Mouse (Mus musculus) macrophage (primary cell): Measurements from ENCODE around the gene Cdk8. TPM values are rescaled to one million over a fixed set of nuclear protein-coding genes. Genes with fewer than 3 reads are reported as not detected.

Experiments
- H3K27ac ChIP-seq: fragments of 350-480 bp; formaldehyde crosslinking; 2 replicates; pipeline ENCODE4 v1.9.0; 2021
- H3K36me3 ChIP-seq: fragments of 350-480 bp; formaldehyde crosslinking; 2 replicates; pipeline ENCODE4 v1.9.0; 2021; ENCODE audit errors: inconsistent target
- H3K4me3 ChIP-seq: fragments of 350-480 bp; formaldehyde crosslinking; 2 replicates; pipeline ENCODE4 v1.9.0; 2021; ENCODE audit errors: inconsistent target
- H3K79me2 ChIP-seq: fragments of 350-480 bp; formaldehyde crosslinking; 2 replicates; pipeline ENCODE4 v1.9.0; 2021; ENCODE audit errors: inconsistent target
- WGBS: methylation state at CpG from one replicate; pipeline ENCODE4 v1.1.7; 2026; ENCODE audit warnings: inconsistent platforms; ENCODE audit not compliant: missing documents; 5-methylcytosine and 5-hydroxymethylcytosine counted together
- polyA plus RNA-seq: library from polyadenylated mRNA; stranded (reverse); fragments of 250-400 nt; gene quantifications from 3 replicates; pipeline ENCODE4 v1.2.4, GENCODE M21; 2018; ENCODE audit warnings: inconsistent platforms

Cdk8 gene
- polyA plus RNA-seq, 1 experiment from 2014 or later = 24.0 TPM

DNA sequence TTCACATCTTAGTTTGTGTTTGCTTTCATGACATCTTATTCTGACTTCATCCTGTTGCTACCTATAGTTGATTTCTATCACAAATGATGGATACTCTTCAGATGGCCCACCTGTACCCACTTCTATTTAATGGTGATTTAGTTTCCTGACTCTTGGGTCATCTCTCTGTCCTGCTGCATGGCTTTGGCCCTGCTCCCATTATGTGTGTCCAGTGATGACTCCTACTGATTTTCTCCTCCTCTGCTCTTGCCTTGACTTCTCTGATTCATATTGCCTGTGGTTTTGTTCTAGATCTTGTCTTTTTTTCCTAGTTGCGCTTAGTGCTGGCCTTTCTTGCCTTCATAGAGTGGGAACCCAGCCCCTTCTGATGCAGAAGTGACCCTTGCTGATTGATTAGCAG is 15.4 kb downstream of the Cdk8 start:
- Histone ChIP-seq H3K36me3 (no peaks in the 10 kb centered on the region), H3K79me2 (peaks cover 86% of the 10 kb centered on the region), H3K27ac (no peak overlapping the region), H3K4me3 (no peak overlapping the region)
- WGBS = 85% methylated on average over 1 of the region's 1 CpGs

DNA sequence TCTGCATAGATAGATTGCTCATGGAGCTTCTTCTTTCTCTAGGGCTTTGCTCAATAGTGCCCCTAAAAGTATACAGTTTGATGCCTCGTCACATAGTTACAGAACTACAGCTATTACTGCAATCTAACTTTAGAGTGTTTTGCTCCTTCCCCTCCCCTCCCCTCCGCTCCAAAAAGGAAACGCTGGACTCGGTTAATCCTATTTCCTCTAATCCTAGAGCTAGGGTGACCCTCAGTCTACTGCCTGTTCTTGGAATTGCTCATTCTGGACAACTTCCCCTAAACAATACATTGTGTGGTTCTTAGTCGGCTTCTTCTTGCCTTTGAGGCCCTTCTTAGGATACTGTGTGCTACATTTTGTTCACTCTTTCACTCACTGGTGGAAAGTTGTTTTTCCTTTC is 16.7 kb downstream of the Cdk8 start:
- Histone ChIP-seq H3K27ac (peak overlapping the region; percentile 21; the same call in 1 of the 2 replicates), H3K79me2 (peaks cover 86% of the 10 kb centered on the region), H3K4me3 (no peak overlapping the region), H3K36me3 (no peaks in the 10 kb centered on the region)
- WGBS = 19% methylated on average over 5 of the region's 5 CpGs

DNA sequence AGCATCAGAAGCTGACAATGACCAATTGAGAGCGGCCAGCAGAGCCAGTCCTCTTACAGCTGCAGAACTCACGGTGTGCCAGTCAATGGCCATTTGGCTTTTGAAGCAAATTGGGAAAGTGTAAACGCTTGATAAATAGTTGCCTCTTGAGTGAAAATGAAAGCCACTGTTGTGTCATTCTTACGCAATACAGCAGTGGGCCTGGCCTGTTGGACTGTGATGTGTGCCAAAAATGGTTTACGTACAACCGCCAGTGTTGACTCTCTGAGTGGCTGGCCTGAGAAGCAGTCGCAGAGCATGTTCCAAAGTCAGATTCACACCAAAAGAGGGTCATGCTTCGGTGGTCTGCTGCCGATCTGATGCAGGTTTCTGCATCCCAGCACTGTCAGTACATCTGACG is 17.7 kb downstream of the Cdk8 start:
- Histone ChIP-seq H3K27ac (no peak overlapping the region), H3K36me3 (no peaks in the 10 kb centered on the region), H3K79me2 (peaks cover 86% of the 10 kb centered on the region), H3K4me3 (no peak overlapping the region)
- WGBS = 37% methylated on average over 10 of the region's 10 CpGs

GRCm38 (mm10) chr5:146250369-146251075 is 19.5 kb downstream of the Cdk8 start:
- Histone ChIP-seq H3K4me3 (no peak overlapping the region), H3K36me3 (no peaks in the 10 kb centered on the region), H3K27ac (no peak overlapping the region), H3K79me2 (peaks cover 86% of the 10 kb centered on the region)
- WGBS = 96% methylated on average over 12 of the region's 12 CpGs

GRCm38 (mm10) chr5:146251663-146252429 is 20.8 kb downstream of the Cdk8 start:
- Histone ChIP-seq H3K27ac (no peak overlapping the region), H3K79me2 (peaks cover 86% of the 10 kb centered on the region), H3K4me3 (no peak overlapping the region), H3K36me3 (no peaks in the 10 kb centered on the region)
- 87% methylated on average over 5 of the region's 5 CpGs for WGBS

DNA sequence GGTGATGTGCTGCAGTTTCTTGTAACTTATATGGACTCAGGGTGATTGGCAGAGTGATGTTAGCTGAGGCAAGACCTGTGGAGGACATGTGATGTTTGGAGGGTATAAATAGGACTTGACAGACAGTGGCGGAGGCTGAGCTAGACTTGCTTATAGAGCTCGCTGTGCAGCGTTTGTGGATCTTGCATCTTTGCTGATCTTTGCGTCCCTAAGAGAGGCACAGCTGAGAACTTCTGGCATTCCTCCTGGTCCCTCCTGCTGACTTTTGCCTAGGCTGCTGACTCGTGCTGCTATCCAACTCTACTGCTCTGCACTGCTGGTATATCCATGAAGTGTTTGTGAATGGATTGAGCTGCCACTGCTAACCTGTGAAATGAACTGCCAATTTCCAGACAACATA is 22.6 kb downstream of the Cdk8 start:
- no peaks in the 10 kb centered on the region for H3K36me3 ChIP-seq

DNA sequence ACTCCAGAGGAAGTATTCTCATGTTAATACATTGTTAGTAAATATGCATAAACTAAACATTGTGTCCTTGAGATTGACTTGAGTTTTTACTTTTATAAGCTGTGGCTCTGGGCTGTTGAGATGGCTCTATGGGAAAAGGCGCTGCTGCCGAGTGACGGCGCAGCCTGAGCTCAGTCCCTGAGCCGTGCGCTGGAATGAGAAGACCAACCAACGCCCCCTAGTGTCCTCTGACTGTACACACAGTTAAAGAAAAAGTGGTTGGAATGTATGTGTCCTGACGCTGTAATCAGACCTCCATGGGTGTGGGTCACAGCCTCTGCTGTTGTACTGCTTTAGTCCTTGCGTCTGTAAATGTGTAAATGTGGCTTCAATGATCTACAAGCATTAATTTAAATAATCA is 29.0 kb downstream of the Cdk8 start:
- 91% methylated on average over 9 of the region's 9 CpGs for WGBS
- H3K4me3 ChIP-seq = no peak overlapping the region
- H3K36me3 ChIP-seq = no peaks in the 10 kb centered on the region
- H3K27ac ChIP-seq = no peak overlapping the region
- H3K79me2 ChIP-seq = peaks cover 84% of the 10 kb centered on the region

More for the DNA sequence above, 22.6 kb downstream of the Cdk8 start:
- H3K79me2 ChIP-seq = peaks cover 99% of the 10 kb centered on the region
- no peak overlapping the region for H3K27ac ChIP-seq
- whole genome bisulfite sequencing = 91% methylated on average over 5 of the region's 5 CpGs
- no peak overlapping the region for H3K4me3 ChIP-seq

DNA sequence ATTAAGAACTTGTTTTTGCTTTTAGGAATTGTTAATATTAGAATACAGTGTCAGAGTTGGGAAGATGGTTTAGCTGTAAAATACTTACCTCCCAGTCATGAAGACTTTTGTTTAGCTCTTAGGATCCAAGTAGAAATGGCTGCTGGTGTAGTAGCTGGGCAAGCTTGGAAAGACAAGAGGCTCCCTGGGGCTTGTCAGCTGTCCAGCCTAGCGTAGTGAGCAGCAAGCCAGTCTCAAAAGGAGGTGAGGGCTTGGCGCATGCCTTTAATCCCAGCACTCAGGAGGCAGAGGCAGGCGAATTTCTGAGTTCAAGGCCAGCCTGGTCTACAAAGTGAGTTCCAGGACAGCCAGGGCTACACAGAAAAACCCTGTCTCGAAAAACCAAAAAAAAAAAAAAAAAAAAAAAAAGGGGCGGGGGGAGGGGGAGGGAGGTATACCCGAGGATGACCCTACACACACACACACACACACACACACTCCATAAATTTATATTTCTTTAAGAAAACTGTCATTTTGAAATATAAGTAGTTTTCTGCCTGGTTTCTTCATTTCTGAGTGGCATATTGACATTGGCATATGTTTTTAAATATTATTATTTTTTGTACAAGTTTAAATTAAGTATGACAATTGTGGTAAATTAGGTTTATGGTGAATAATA is 35.0 kb downstream of the Cdk8 start:
- Histone ChIP-seq H3K79me2 (peaks cover 63% of the 10 kb centered on the region), H3K4me3 (no peak overlapping the region), H3K27ac (no peak overlapping the region), H3K36me3 (no peaks in the 10 kb centered on the region)
- WGBS = 91% methylated on average over 2 of the region's 6 CpGs

- Histone ChIP-seq H3K27ac (no peak overlapping the region), H3K79me2 (peaks cover 50% of the 10 kb centered on the region), H3K36me3 (no peaks in the 10 kb centered on the region; the same call in 1 of the 2 replicates), H3K4me3 (no peak overlapping the region)
- WGBS = 94% methylated on average over 7 of the region's 7 CpGs
These were observed 36.7 kb downstream of the Cdk8 start for GRCm38 (mm10) chr5:146267776-146268175.

GRCm38 (mm10) chr5:146270593-146270992 is 39.6 kb downstream of the Cdk8 start:
- WGBS = 55% methylated on average over 9 of the region's 9 CpGs
- H3K4me3 ChIP-seq = no peak overlapping the region
- H3K36me3 ChIP-seq = no peaks in the 10 kb centered on the region; the same call in 1 of the 2 replicates
- H3K79me2 ChIP-seq = peaks cover 23% of the 10 kb centered on the region; the same call in 1 of the 2 replicates
- H3K27ac ChIP-seq = no peak overlapping the region

- Histone ChIP-seq H3K4me3 (no peak overlapping the region), H3K79me2 (peaks cover 12% of the 10 kb centered on the region; the same call in 1 of the 2 replicates), H3K36me3 (no peaks in the 10 kb centered on the region; the same call in 1 of the 2 replicates), H3K27ac (no peak overlapping the region)
- 100% methylated on average over 5 of the region's 5 CpGs for WGBS
These were observed 40.6 kb downstream of the Cdk8 start for GRCm38 (mm10) chr5:146271662-146272061.

GRCm38 (mm10) chr5:146273096-146273495 is 42.1 kb downstream of the Cdk8 start:
- 96% methylated on average over 4 of the region's 4 CpGs for WGBS
- Histone ChIP-seq H3K27ac (no peak overlapping the region), H3K4me3 (no peak overlapping the region), H3K79me2 (no peaks in the 10 kb centered on the region; the same call in 1 of the 2 replicates), H3K36me3 (no peaks in the 10 kb centered on the region; the same call in 1 of the 2 replicates)

DNA sequence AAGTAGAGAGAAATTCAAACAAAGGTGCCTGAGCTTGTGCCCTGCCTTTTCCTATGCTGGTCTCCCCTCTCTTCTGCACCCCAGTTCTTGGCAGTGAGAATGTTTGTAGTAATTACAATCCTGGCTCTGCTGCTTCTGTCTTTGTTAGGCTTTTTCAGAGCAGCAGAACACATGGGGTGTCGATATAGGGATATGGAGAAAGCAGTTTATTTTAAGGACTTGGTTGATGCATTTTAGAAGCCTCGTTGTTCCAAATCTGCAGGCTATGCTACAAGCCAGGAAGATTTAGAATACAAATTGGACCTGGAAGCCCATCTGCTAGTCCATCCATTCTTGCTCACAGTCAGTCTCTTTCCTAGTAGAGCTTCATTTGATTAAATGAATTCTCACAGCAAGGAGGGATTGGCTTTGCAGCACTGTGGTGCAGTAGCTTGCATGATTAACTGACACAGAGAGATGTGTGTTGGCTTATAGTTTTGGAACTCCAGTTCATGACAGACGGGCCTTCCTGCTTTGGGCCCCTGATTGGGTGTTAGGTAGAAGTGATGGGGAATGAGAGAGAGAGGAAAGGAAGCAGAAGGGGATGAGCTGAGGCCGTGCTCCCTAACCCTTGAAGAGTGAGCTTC is 43.5 kb downstream of the Cdk8 start:
- H3K4me3 ChIP-seq = no peak overlapping the region
- WGBS = 98% methylated on average over 4 of the region's 4 CpGs
- H3K36me3 ChIP-seq = no peaks in the 10 kb centered on the region; the same call in 1 of the 2 replicates
- H3K27ac ChIP-seq = no peak overlapping the region
- H3K79me2 ChIP-seq = no peaks in the 10 kb centered on the region

- H3K4me3 ChIP-seq = no peak overlapping the region
- H3K36me3 ChIP-seq = no peaks in the 10 kb centered on the region; the same call in 1 of the 2 replicates
- no peak overlapping the region for H3K27ac ChIP-seq
- 94% methylated on average over 4 of the region's 4 CpGs for WGBS
- H3K79me2 ChIP-seq = no peaks in the 10 kb centered on the region; the same call in 1 of the 2 replicates
These were observed 46.5 kb downstream of the Cdk8 start for GRCm38 (mm10) chr5:146277513-146277912.
